Comparison of ENCODE assay signal across 8 mouse cellular contexts in the genomic region with DNA sequence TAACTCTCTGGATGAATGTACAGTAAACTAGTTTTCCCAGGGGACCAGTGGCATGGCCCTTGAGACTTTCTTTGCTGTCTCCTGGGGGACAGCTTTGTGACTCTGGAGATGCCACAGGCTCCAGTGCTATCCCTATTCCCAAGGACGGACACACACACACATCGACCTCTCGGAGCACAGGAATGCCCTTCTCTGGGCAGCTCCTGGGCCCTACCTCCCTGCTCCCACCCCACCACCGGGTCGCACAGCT. TPM values are rescaled to one million over a fixed set of nuclear protein-coding genes. Genes with fewer than 3 reads are reported as not detected.
DNase-seq lines count a peak whose midpoint lies in the region; ATAC-seq lines count a peak whose summit lies in the region.

No protein-coding gene starts in this region.

- H3K27me3 ChIP-seq in hindbrain, embryonic 11.5 days (ENCODE audit: control insufficient read depth, insufficient read depth, low read length) = no peaks in the 10 kb centered on the region
- no peaks in the 10 kb centered on the region for H3K27me3 ChIP-seq in midbrain, embryonic 11.5 days (ENCODE audit: control insufficient read depth, insufficient read depth, low read length)

- no peaks in the 10 kb centered on the region for H3K9me3 ChIP-seq in hindbrain, embryonic 11.5 days (ENCODE audit: control insufficient read depth, low read length)
- H3K9me3 ChIP-seq in midbrain, embryonic 11.5 days (ENCODE audit: control insufficient read depth, low read length) = no peaks in the 10 kb centered on the region

- DNase-seq in kidney, adult 11 months = peak; percentile 58
- no peak for DNase-seq in kidney, postnatal 4 days
- DNase-seq in hindbrain, embryonic 11.5 days (ENCODE audit: low spot score) = no peak
- no peak for DNase-seq in midbrain, embryonic 11.5 days (ENCODE audit: low spot score, missing footprints)
- DNase-seq in ovary, postnatal 10 days (ENCODE audit: low spot score) = no peak
- no peak for DNase-seq in gastrocnemius, adult 8-10 months (ENCODE audit: low spot score in 2 of 2)
- DNase-seq in right cerebral cortex, postnatal 36 days (ENCODE audit: low spot score in 2 of 2) = no peak

- H3K4me1 ChIP-seq in hindbrain, embryonic 11.5 days (replicated peaks; ENCODE audit: control insufficient read depth, insufficient read depth, low read length) = 0 out of 2 replicates have a peak, but pooled peaks cover 4% of the 10 kb centered on the region
- H3K4me1 ChIP-seq in midbrain, embryonic 11.5 days (ENCODE audit: control insufficient read depth, insufficient read depth, low read length) = peaks cover 6% of the 10 kb centered on the region

- H3K27ac ChIP-seq in hindbrain, embryonic 11.5 days (ENCODE audit: low read depth, low read length) = peak overlapping the region; percentile 86
- H3K27ac ChIP-seq in midbrain, embryonic 11.5 days (ENCODE audit: low read depth, low read length) = peak overlapping the region; percentile 87; the same call in 1 of the 2 replicates

- peak overlapping the region; percentile 90 for H3K9ac ChIP-seq in hindbrain, embryonic 11.5 days (ENCODE audit: low read depth, low read length)
- peak overlapping the region; percentile 90 for H3K9ac ChIP-seq in midbrain, embryonic 11.5 days (ENCODE audit: low read length)

- H3K36me3 ChIP-seq in hindbrain, embryonic 11.5 days (ENCODE audit: control insufficient read depth, insufficient read depth, low read length) = no peaks in the 10 kb centered on the region
- H3K36me3 ChIP-seq in midbrain, embryonic 11.5 days (ENCODE audit: control insufficient read depth, insufficient read depth, low read length) = no peaks in the 10 kb centered on the region

- peak; percentile 55; the same call in 1 of the 2 replicates for ATAC-seq in common myeloid progenitor, adult 5-6 weeks (replicated peaks; ENCODE audit: low read depth, poor library complexity, severe bottlenecking)
- ATAC-seq in hindbrain, embryonic 11.5 days (ENCODE audit: low FRiP score) = peak; percentile 93
- peak; percentile 93 for ATAC-seq in midbrain, embryonic 11.5 days (ENCODE audit: low FRiP score)

- H3K4me2 ChIP-seq in hindbrain, embryonic 11.5 days (replicated peaks; ENCODE audit: low read depth, low read length) = peak overlapping the region; percentile 76
- H3K4me2 ChIP-seq in midbrain, embryonic 11.5 days = peak overlapping the region; percentile 55

- peak overlapping the region; percentile 79 for H3K4me3 ChIP-seq in hindbrain, embryonic 11.5 days (ENCODE audit: low read depth, low read length)
- H3K4me3 ChIP-seq in midbrain, embryonic 11.5 days (ENCODE audit: low read depth, low read length) = peak overlapping the region; percentile 70

- WGBS in hindbrain, embryonic 11.5 days = under 1% methylated on average over 5 of the region's 5 CpGs
- under 1% methylated on average over 5 of the region's 5 CpGs for WGBS in midbrain, embryonic 11.5 days

RNA-seq across cellular contexts. Expression of gene Tspan12, which starts 1.0 kb away (rescaled TPM):
- total RNA-seq in common myeloid progenitor, adult 5-6 weeks (2017) = 0.69 TPM in 1 of 2 replicates, not detected in the other
- polyA plus RNA-seq in hindbrain, embryonic 11.5 days (2014; fragmentation: Nextera tagmentation; extraction: Ambion mirVana) = 64.0 and 70.5 TPM in 2 replicates
- polyA plus RNA-seq in midbrain, embryonic 11.5 days (2014; fragmentation: Nextera tagmentation; extraction: Ambion mirVana) = 53.2 and 64.8 TPM in 2 replicates
- total RNA-seq in gastrocnemius, adult 8-10 months (2022) = 10 to 100 TPM in 3 of 4 experiments, 1 to 10 TPM in 1; 9.9 to 11.7 (median 11.0) TPM
